Mouse (Mus musculus) cortical plate, adult 2 months (tissue): Measurements from ENCODE around the gene Olfr215. TPM values are rescaled to one million over a fixed set of nuclear protein-coding genes. Genes with fewer than 3 reads are reported as not detected.
"Not testable (repeated sequence)": the region's sequence is repeated elsewhere in the genome, so short reads cannot be mapped to it uniquely, and the experiment has no call there.

ENCODE experiments used
- H3K27ac ChIP-seq: fragments of 200-500 bp; 2 replicates; pipeline ENCODE4 v1.5.1; 2012; ENCODE audit warnings: low read length, control low read depth, inconsistent platforms; ENCODE audit not compliant: insufficient read depth
- H3K4me1 ChIP-seq: fragments of 200-500 bp; 2 replicates; pipeline ENCODE4 v1.6.1; 2011; ENCODE audit warnings: low read length; ENCODE audit not compliant: control insufficient read depth, insufficient read depth
- H3K4me3 ChIP-seq: fragments of 200-500 bp; 2 replicates; pipeline ENCODE4 v1.5.1; 2011; ENCODE audit warnings: mild to moderate bottlenecking, low read length, control low read depth; ENCODE audit not compliant: insufficient read depth
- CTCF ChIP-seq: fragments of 200-500 bp; IDR thresholded peaks from 2 replicates; pipeline ENCODE4 v1.5.1; 2011; ENCODE audit warnings: mild to moderate bottlenecking, control low read depth, low read length; ENCODE audit not compliant: insufficient read depth; ENCODE audit errors: extremely low read depth
- POLR2A ChIP-seq: fragments of 200-500 bp; IDR thresholded peaks from 2 replicates; pipeline ENCODE4 v1.6.1; 2011; ENCODE audit warnings: mild to moderate bottlenecking, low read length, control low read depth; ENCODE audit not compliant: insufficient read depth; ENCODE audit errors: extremely low read depth
- polyA plus RNA-seq: library from polyadenylated mRNA; depleted of rRNA; stranded (reverse); fragments of >200 nt; gene quantifications from 2 replicates; pipeline ENCODE4 v1.2.3, GENCODE M21; 2012; rRNA removed

Olfr215 gene
- polyA plus RNA-seq, 1 experiment = not detected

- TF ChIP-seq CTCF (peak; percentile 53), POLR2A (no peak)
- Histone ChIP-seq H3K27ac (no peak overlapping the region), H3K4me3 (no peak overlapping the region), H3K4me1 (no peaks in the 10 kb centered on the region)
Measured at GRCm38 (mm10) chr6:116569834-116570233, 14.2 kb downstream of the Olfr215 start.

- Histone ChIP-seq H3K4me1 (no peaks in the 10 kb centered on the region), H3K27ac (no peak overlapping the region), H3K4me3 (no peak overlapping the region)
- TF ChIP-seq POLR2A (no peak), CTCF (no peak)
Measured at GRCm38 (mm10) chr6:116554952-116555351, 29.0 kb downstream of the Olfr215 start.

- TF ChIP-seq CTCF (no peak), POLR2A (no peak)
- no peak within 1 kb of the TSS for H3K27ac ChIP-seq
- H3K4me3 ChIP-seq = no peak within 1 kb of the TSS
- no peaks in the 10 kb centered on the region for H3K4me1 ChIP-seq
Measured at GRCm38 (mm10) chr6:116553935-116554334, 30.1 kb downstream of the Olfr215 start, which contains the start of gene Olfr214. TSS of gene Olfr214 (plus strand) at chr6:116554235.

- H3K27ac ChIP-seq, H3K4me3 ChIP-seq, H3K4me1 ChIP-seq: not testable (repeated sequence)
Measured at GRCm38 (mm10) chr6:116550841-116551240, 33.2 kb downstream of the Olfr215 start, which contains the start of gene Gm5580. TSS of gene Gm5580 (plus strand) at chr6:116551141.

GRCm38 (mm10) chr6:116542500-116542899, 41.5 kb downstream of the Olfr215 start:
- Histone ChIP-seq H3K27ac (no peak overlapping the region), H3K4me3 (no peak overlapping the region), H3K4me1 (no peaks in the 10 kb centered on the region)
- TF ChIP-seq CTCF = no peak
- TF ChIP-seq POLR2A = no peak

GRCm38 (mm10) chr6:116538156-116538555, 45.8 kb downstream of the Olfr215 start, which contains the start of gene Olfr213:
TSS of gene Olfr213 (plus strand) at chr6:116538456.
- TF ChIP-seq CTCF (no peak), POLR2A (no peak)
- Histone ChIP-seq H3K4me1 (no peaks in the 10 kb centered on the region), H3K27ac (no peak within 1 kb of the TSS), H3K4me3 (no peak within 1 kb of the TSS)

Other genes starting within 250 kb of the Olfr215 start
- gene March8, start 246.2 kb downstream of the Olfr215 start, polyA plus RNA-seq = 56.6 and 61.6 TPM in 2 replicates
- 1.3 and 1.5 TPM in 2 replicates for gene Alox5, start 123.0 kb downstream of the Olfr215 start, polyA plus RNA-seq
- gene Olfr211, start 95.1 kb downstream of the Olfr215 start, polyA plus RNA-seq = not detected in 2 replicates
- gene Olfr212, start 77.7 kb downstream of the Olfr215 start, polyA plus RNA-seq = not detected in 2 replicates
- not detected in 2 replicates for gene Olfr213, start 45.7 kb downstream of the Olfr215 start, polyA plus RNA-seq
- 0.08 and 0.11 TPM in 2 replicates for gene Gm5580, start 33.1 kb downstream of the Olfr215 start, polyA plus RNA-seq
- not detected in 2 replicates for gene Olfr214, start 30.0 kb downstream of the Olfr215 start, polyA plus RNA-seq
- 27.3 and 27.7 TPM in 2 replicates for gene Zfp422, start 44.8 kb upstream of the Olfr215 start, polyA plus RNA-seq
- gene Depp1, start 66.4 kb upstream of the Olfr215 start, polyA plus RNA-seq = 1.6 and 2.1 TPM in 2 replicates
- gene Rassf4, start 89.8 kb upstream of the Olfr215 start, polyA plus RNA-seq = 3.5 and 3.9 TPM in 2 replicates
- 0.08 TPM in 2 replicates for gene Tmem72, start 132.7 kb upstream of the Olfr215 start, polyA plus RNA-seq